Mouse (Mus musculus): ENCODE data around the gene Slc50a1. TPM values are rescaled to one million over a fixed set of nuclear protein-coding genes. Genes with fewer than 3 reads are reported as not detected.

Gene Slc50a1
- total RNA-seq, 2 experiments from 2014 or later: 17.3 to 21.3 TPM

Small RNAs within 50 kb of the gene (microRNA-seq; reads per million reads assigned to microRNA genes)
- gene Mir92b: 5,777 reads per million, percentile 91 among the genes with 10 or more reads in this experiment

Other genes starting within 250 kb of the Slc50a1 start
- 100 to 1,000 TPM; 189 to 196 TPM for gene Rusc1, start 177.3 kb downstream of the Slc50a1 start, total RNA-seq (2021)
- gene Gm43738, start 169.5 kb downstream of the Slc50a1 start, total RNA-seq (2021): not detected
- gene Fdps, start 168.6 kb downstream of the Slc50a1 start, total RNA-seq (2021): 100 to 1,000 TPM; 314 to 352 TPM
- under 1 TPM; 0.14 to 0.66 TPM for gene Pklr, start 134.4 kb downstream of the Slc50a1 start, total RNA-seq (2021)
- gene Hcn3, start 110.4 kb downstream of the Slc50a1 start, total RNA-seq (2021): 10 to 100 TPM; 68.6 to 73.1 TPM
- gene Clk2, start 105.8 kb downstream of the Slc50a1 start, total RNA-seq (2021): 10 to 100 TPM; 53.8 to 56.6 TPM
- gene Scamp3, start 93.1 kb downstream of the Slc50a1 start, total RNA-seq (2021): 10 to 100 TPM; 85.3 to 89.7 TPM
- gene Fam189b, start 87.4 kb downstream of the Slc50a1 start, total RNA-seq (2021): 10 to 100 TPM; 51.4 to 56.2 TPM
- gene Gba, start 67.6 kb downstream of the Slc50a1 start, total RNA-seq (2021): 10 to 100 TPM; 61.3 to 62.2 TPM
- 100 to 1,000 TPM in 1 of 2 experiments, 10 to 100 TPM in 1; 99.0 to 109 TPM for gene Thbs3, start 55.4 kb downstream of the Slc50a1 start, total RNA-seq (2021)
- gene Mtx1, start 43.5 kb downstream of the Slc50a1 start, total RNA-seq (2021): 100 to 1,000 TPM in 1 of 2 experiments, 10 to 100 TPM in 1; 99.1 to 106 TPM
- 1 to 10 TPM; 1.0 to 2.0 TPM for gene Muc1, start 41.5 kb downstream of the Slc50a1 start, total RNA-seq (2021)
- gene Krtcap2, start 24.6 kb downstream of the Slc50a1 start, total RNA-seq (2021): 100 to 1,000 TPM in 1 of 2 experiments, 10 to 100 TPM in 1; 86.2 to 106 TPM
- gene Trim46, start 24.3 kb downstream of the Slc50a1 start, total RNA-seq (2021): 100 to 1,000 TPM; 128 to 133 TPM
- 10 to 100 TPM; 54.0 to 59.7 TPM for gene Dpm3, start 11.2 kb downstream of the Slc50a1 start, total RNA-seq (2021)
- gene Efna1, start 10.6 kb upstream of the Slc50a1 start, total RNA-seq (2021): 1 to 10 TPM; 5.0 to 6.4 TPM
- gene Efna3, start 52.4 kb upstream of the Slc50a1 start, total RNA-seq (2021): 10 to 100 TPM; 64.7 to 66.2 TPM
- 1 to 10 TPM; 5.7 to 7.4 TPM for gene Efna4, start 67.5 kb upstream of the Slc50a1 start, total RNA-seq (2021)
- 10 to 100 TPM; 84.1 to 91.0 TPM for gene Adam15, start 79.4 kb upstream of the Slc50a1 start, total RNA-seq (2021)
- under 1 TPM; 0.74 to 0.92 TPM for gene Dcst2, start 91.4 kb upstream of the Slc50a1 start, total RNA-seq (2021)
- gene Dcst1, start 94.7 kb upstream of the Slc50a1 start, total RNA-seq (2021): under 1 TPM; 0.22 to 0.97 TPM
- 1 to 10 TPM; 3.3 to 3.8 TPM for gene Zbtb7b, start 124.2 kb upstream of the Slc50a1 start, total RNA-seq (2021)
- 1 to 10 TPM in 1 of 2 experiments, under 1 TPM in 1; 0.54 to 4.5 TPM for gene Lenep, start 132.2 kb upstream of the Slc50a1 start, total RNA-seq (2021)
- gene Flad1, start 141.3 kb upstream of the Slc50a1 start, total RNA-seq (2021): 10 to 100 TPM; 27.6 to 28.3 TPM
- gene Cks1b, start 147.8 kb upstream of the Slc50a1 start, total RNA-seq (2021): 10 to 100 TPM; 19.6 to 22.3 TPM
- gene Shc1, start 147.9 kb upstream of the Slc50a1 start, total RNA-seq (2021): 10 to 100 TPM; 13.8 to 14.5 TPM
- gene Pygo2, start 159.6 kb upstream of the Slc50a1 start, total RNA-seq (2021): 10 to 100 TPM; 53.3 to 60.2 TPM
- gene Pbxip1, start 166.1 kb upstream of the Slc50a1 start, total RNA-seq (2021): 10 to 100 TPM; 17.1 to 17.5 TPM
- gene Pmvk, start 184.0 kb upstream of the Slc50a1 start, total RNA-seq (2021): 10 to 100 TPM; 43.7 to 53.4 TPM
- gene Kcnn3, start 249.6 kb upstream of the Slc50a1 start, total RNA-seq (2021): 10 to 100 TPM; 19.5 to 20.7 TPM

Measured in left cerebral cortex, postnatal 4 days (tissue).